In genomic region chr2:170354963-170355367, GRCm38 (mm10) we compare ENCODE assay signal across 8 mouse cellular contexts.
A peak's percentile ranks its signal among the peaks of the same experiment; 100 is the strongest.
DNase-seq lines count a peak whose midpoint lies in the region; ATAC-seq lines count a peak whose summit lies in the region.

No protein-coding gene starts in this region.

- intact Hi-C loops in left cerebral cortex, postnatal 36 days (cut with DNase I), result loop anchor here (2.0 kb wide), 2 partner anchors 46 to 154 kb away; no protein-coding TSS in a partner anchor

- H3K9me3 ChIP-seq in midbrain, embryonic 11.5 days (ENCODE audit: control insufficient read depth, low read length), result no peaks in the 10 kb centered on the region

- H3K4me2 ChIP-seq in midbrain, embryonic 11.5 days, result peak overlapping the region; percentile 26; the same call in 1 of the 2 replicates

- H3K36me3 ChIP-seq in midbrain, embryonic 11.5 days (ENCODE audit: control insufficient read depth, insufficient read depth, low read length), result no peaks in the 10 kb centered on the region

- H3K9ac ChIP-seq in midbrain, embryonic 11.5 days (ENCODE audit: low read length), result no peak overlapping the region

- H3K27me3 ChIP-seq in midbrain, embryonic 11.5 days (ENCODE audit: control insufficient read depth, insufficient read depth, low read length), result no peaks in the 10 kb centered on the region

- no peak overlapping the region for H3K27ac ChIP-seq in midbrain, embryonic 11.5 days (ENCODE audit: low read depth, low read length)

- peak; percentile 77 for ATAC-seq in granulocyte monocyte progenitor cell, adult 5-6 weeks (replicated peaks; ENCODE audit: poor library complexity, severe bottlenecking)
- no peak for ATAC-seq in midbrain, embryonic 11.5 days (ENCODE audit: low FRiP score)

- 19% methylated on average over 10 of the region's 10 CpGs for WGBS in midbrain, embryonic 11.5 days

- no peak overlapping the region for H3K4me3 ChIP-seq in midbrain, embryonic 11.5 days (ENCODE audit: low read depth, low read length)

- no peaks in the 10 kb centered on the region for H3K4me1 ChIP-seq in midbrain, embryonic 11.5 days (ENCODE audit: control insufficient read depth, insufficient read depth, low read length)

- DNase-seq in heart, adult 18-20 months, result peak; percentile 71 to 87
- DNase-seq in heart, adult 11 months, result no peak
- peak; percentile 84 for DNase-seq in embryo, embryonic 11 days
- peak; percentile 53 for DNase-seq in kidney, adult 11 months
- DNase-seq in left cerebral cortex, postnatal 36 days (ENCODE audit: low spot score in 2 of 2), result peak; percentile 50 to 82
- peak; percentile 97 for DNase-seq in midbrain, embryonic 11.5 days (ENCODE audit: low spot score, missing footprints)
- DNase-seq in skeletal muscle tissue, adult 2 months (ENCODE audit: low read depth, low spot score), result peak; percentile 62
